Mouse (Mus musculus) kidney, adult 2 months (tissue): ENCODE results near the gene Fzd5.

ENCODE experiments used
- CTCF ChIP-seq: fragments of 200-500 bp; conservative IDR thresholded peaks from 2 replicates; pipeline ENCODE4 v1.5.1; 2011; ENCODE audit warnings: low read depth, mild to moderate bottlenecking, control low read depth, low read length, moderate library complexity, mixed read lengths; ENCODE audit not compliant: insufficient read depth, insufficient read length
- POLR2A ChIP-seq: fragments of 200-500 bp; IDR thresholded peaks from one replicate; pipeline ENCODE4 v1.6.1; 2011; ENCODE audit warnings: low read depth, low read length, control low read depth

- TF ChIP-seq POLR2A (no peak), CTCF (no peak)
Measured at GRCm38 (mm10) chr1:64773305-64773704, 35.8 kb upstream of the Fzd5 start.
